Mouse (Mus musculus) C2C12 (cell line): Measurements from ENCODE around the gene Nsrp1. TPM values are rescaled to one million over a fixed set of nuclear protein-coding genes. Genes with fewer than 3 reads are reported as not detected.

Source experiments
- H3K27me3 ChIP-seq: one replicate; pipeline ENCODE4 v1.6.1; 2011; ENCODE audit not compliant: control insufficient read depth, insufficient read depth, insufficient read length
- H3K36me3 ChIP-seq: one replicate; pipeline ENCODE4 v1.6.1; 2011; ENCODE audit not compliant: control insufficient read depth, insufficient read depth
- H3K4me3 ChIP-seq: one replicate; pipeline ENCODE4 v1.5.1; 2011; ENCODE audit warnings: mild to moderate bottlenecking, control low read depth; ENCODE audit not compliant: poor library complexity, insufficient read depth, severe bottlenecking
- H3K79me2 ChIP-seq: one replicate; pipeline ENCODE4 v1.6.1; 2011; ENCODE audit not compliant: control insufficient read depth, insufficient read depth
- H3K79me3 ChIP-seq: one replicate; pipeline ENCODE4 v1.6.1; 2011; ENCODE audit warnings: low read depth, control low read depth
- H3ac ChIP-seq: one replicate; pipeline ENCODE3; 2011; ENCODE audit warnings: low read depth; ENCODE audit not compliant: control insufficient read depth, insufficient read length
- CEBPB ChIP-seq: IDR thresholded peaks from one replicate; pipeline ENCODE4 v1.6.1; 2011; ENCODE audit warnings: low read depth, mild to moderate bottlenecking, control low read depth, moderate library complexity
- CTCF ChIP-seq: IDR thresholded peaks from one replicate; pipeline ENCODE4 v1.5.1; 2011; ENCODE audit not compliant: control insufficient read depth, insufficient read depth, insufficient read length
- FOSL1 ChIP-seq: IDR thresholded peaks from one replicate; pipeline ENCODE4 v1.8.0; 2011; ENCODE audit warnings: mild to moderate bottlenecking, low read length; ENCODE audit not compliant: poor library complexity, insufficient read depth, severe bottlenecking
- MAX ChIP-seq: IDR thresholded peaks from one replicate; pipeline ENCODE4 v1.6.1; 2011; ENCODE audit warnings: mild to moderate bottlenecking, control low read depth
- MYOD1 ChIP-seq: IDR thresholded peaks from one replicate; pipeline ENCODE4 v1.6.1; 2011; ENCODE audit warnings: low read depth; ENCODE audit not compliant: control insufficient read depth, insufficient read length
- MYOG ChIP-seq: IDR thresholded peaks from one replicate; pipeline ENCODE4 v1.6.1; 2011; ENCODE audit not compliant: control insufficient read depth, insufficient read length; ENCODE audit errors: extremely low read depth
- USF1 ChIP-seq: IDR thresholded peaks from one replicate; pipeline ENCODE4 v1.6.1; 2011; ENCODE audit warnings: low read depth, mild to moderate bottlenecking, control low read depth, moderate library complexity
- polyA plus RNA-seq: library from polyadenylated mRNA; unstranded; fragments of >200 nt; fragmentation: generic; extraction: Trizol; gene quantifications from one replicate; pipeline ENCODE4 v1.2.1, GENCODE M21; 2012; ENCODE audit warnings: missing spikeins

The Nsrp1 gene
- polyA plus RNA-seq, 1 experiment = 2.7 TPM

DNA sequence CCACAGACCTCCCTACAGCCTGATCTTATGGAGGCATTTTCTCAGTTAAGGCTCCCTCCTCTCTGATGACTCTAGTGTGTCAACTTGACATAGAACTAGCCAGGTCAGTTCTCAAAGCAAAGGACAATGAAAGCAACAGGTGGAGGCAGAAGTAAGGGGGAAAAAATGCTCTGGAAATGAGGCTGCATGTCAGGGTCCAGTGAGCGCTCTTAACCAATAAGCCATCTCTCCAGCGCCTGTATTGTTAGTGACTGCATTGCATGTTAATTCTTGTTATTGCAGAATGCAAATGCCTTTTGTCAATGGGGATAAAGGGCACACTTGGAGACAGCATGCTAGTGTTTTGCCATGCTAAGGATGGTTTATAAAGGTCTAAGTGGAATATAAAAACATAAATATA is 35.4 kb downstream of the Nsrp1 start:
- no peaks in the 10 kb centered on the region for H3K79me2 ChIP-seq
- no peak overlapping the region for H3ac ChIP-seq

DNA sequence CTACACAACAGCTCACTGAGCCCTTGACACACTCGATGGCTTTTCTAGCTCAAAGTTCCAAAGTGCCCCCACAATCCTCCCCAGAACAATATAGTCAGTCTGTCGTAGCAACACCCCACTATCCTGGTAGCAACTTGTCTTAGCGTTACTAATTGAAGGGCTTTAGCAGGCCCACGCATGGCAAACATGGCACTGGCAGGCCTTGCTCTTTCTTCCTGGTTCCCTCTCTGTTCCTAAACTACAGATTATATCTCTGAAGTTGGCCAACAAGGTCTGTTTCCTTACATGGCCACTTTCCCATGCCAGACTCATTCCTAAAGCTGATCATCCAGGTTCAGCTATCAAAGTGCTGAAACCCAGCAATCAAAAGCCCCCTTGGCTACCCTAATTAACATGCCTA is 36.3 kb downstream of the Nsrp1 start:
- Histone ChIP-seq H3ac (no peak overlapping the region), H3K4me3 (no peak overlapping the region), H3K79me3 (no peaks in the 10 kb centered on the region), H3K27me3 (peaks cover 3% of the 10 kb centered on the region), H3K79me2 (no peaks in the 10 kb centered on the region), H3K36me3 (peaks cover 19% of the 10 kb centered on the region)
- TF ChIP-seq MYOD1 = no peak
- TF ChIP-seq MAX = no peak
- TF ChIP-seq FOSL1 = no peak
- TF ChIP-seq MYOG = no peak
- TF ChIP-seq CEBPB = no peak
- no peak for TF ChIP-seq CTCF
- TF ChIP-seq USF1 = no peak

More for the DNA sequence above, 35.4 kb downstream of the Nsrp1 start:
- Histone ChIP-seq H3K4me3 (no peak overlapping the region), H3K36me3 (peaks cover 28% of the 10 kb centered on the region), H3K27me3 (peaks cover 3% of the 10 kb centered on the region), H3K79me3 (no peaks in the 10 kb centered on the region)
- TF ChIP-seq MYOG (no peak), USF1 (no peak), CTCF (no peak), FOSL1 (no peak), CEBPB (no peak), MAX (no peak)

DNA sequence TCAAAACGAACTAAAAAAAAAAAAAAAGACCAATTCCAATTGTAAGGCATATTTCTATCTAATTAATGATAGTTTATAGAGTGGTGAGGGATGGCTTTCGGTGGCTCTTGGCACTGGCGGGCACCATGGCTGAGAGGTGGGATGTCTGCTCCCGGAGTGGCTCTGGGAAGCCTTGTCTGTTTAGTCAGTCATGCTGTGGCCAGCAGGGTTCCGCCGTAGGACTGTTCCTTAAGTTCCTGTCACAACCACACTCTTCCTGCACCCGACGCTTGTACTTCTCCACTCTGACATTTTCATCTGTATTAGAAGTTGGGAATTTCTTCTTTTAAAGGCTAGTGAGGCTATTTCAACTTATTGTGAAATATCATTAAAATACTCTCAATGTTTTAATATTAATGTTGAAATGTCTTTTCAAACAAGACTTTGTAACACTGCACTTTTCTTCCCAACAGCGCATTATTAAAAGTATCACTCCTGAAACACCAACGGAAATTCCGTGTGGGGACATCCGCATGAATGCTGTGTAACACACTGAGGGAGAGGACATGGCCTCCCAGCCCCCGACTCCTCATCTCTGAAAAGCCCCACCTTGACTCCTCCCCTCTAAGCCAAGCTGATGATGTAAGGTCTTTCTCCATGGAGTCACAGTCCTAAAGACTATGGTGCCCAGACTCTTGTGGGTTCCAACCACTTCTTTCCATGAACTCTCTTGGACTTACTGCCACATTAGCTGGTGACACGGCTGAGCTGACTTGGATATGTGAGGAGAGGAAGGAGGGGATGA is 46.9 kb downstream of the Nsrp1 start:
- H3ac ChIP-seq = no peak overlapping the region
- H3K79me2 ChIP-seq = no peaks in the 10 kb centered on the region
- H3K79me3 ChIP-seq = no peaks in the 10 kb centered on the region
- H3K4me3 ChIP-seq = no peak overlapping the region
- TF ChIP-seq MYOD1 (no peak), MYOG (no peak), FOSL1 (no peak), CEBPB (no peak), MAX (no peak), USF1 (no peak), CTCF (no peak)
- no peaks in the 10 kb centered on the region for H3K36me3 ChIP-seq
- H3K27me3 ChIP-seq = no peaks in the 10 kb centered on the region

DNA sequence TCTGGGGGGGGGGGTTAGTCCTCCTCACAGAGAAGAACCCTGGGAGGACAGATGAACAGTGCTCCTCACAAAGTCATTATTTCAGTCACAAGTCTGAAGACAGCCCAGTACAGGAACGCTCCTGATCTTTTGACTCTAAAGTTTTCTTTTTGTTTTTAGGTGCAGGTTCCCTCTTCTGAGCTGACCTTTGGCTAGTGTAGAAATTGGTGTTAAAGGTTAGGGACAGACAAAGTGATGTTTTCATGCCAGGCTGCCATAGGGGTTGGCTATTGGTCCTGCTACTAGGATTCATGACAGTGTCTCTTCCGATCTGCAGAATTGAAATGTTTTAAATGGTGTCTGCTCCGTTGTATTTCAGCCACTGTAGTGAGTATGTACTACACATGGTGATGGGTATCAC is 50.1 kb downstream of the Nsrp1 start:
- TF ChIP-seq MYOD1 (no peak), MAX (no peak), USF1 (no peak), MYOG (no peak), FOSL1 (no peak), CTCF (no peak), CEBPB (no peak)
- no peaks in the 10 kb centered on the region for H3K79me3 ChIP-seq
- H3K27me3 ChIP-seq = peaks cover 4% of the 10 kb centered on the region
- no peaks in the 10 kb centered on the region for H3K79me2 ChIP-seq
- H3K4me3 ChIP-seq = no peak overlapping the region
- no peaks in the 10 kb centered on the region for H3K36me3 ChIP-seq
- no peak overlapping the region for H3ac ChIP-seq

DNA sequence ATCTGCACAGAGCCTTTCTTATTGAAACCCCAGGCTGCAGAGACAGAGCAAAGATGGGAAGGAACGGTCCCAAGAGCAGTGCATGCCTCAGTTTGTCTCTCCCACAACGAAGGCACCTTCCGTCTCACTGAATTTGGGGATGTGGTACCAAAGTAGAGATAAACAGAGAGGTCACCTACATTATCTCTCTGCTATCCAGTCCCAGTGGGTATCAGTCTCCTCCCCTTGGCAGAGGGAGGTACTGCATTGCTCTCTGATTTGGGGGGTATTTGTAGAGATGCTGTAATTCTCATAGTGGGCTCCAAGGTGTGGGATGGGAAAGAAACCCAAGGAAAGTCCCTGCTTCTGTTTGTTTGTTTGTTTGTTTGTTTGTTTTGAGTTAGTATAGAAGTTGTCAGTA is 51.7 kb downstream of the Nsrp1 start:
- Histone ChIP-seq H3K4me3 (no peak overlapping the region), H3ac (no peak overlapping the region)
- no peak for TF ChIP-seq MYOG
- no peak for TF ChIP-seq CTCF
- TF ChIP-seq CEBPB = no peak
- TF ChIP-seq FOSL1 = no peak
- no peak for TF ChIP-seq MAX

More for the DNA sequence above, 51.7 kb downstream of the Nsrp1 start:
- H3K79me2 ChIP-seq = no peaks in the 10 kb centered on the region
- H3K36me3 ChIP-seq = no peaks in the 10 kb centered on the region
- H3K27me3 ChIP-seq = peaks cover 4% of the 10 kb centered on the region
- H3K79me3 ChIP-seq = no peaks in the 10 kb centered on the region
